Mouse (Mus musculus): ENCODE measurements around the gene V1ra8. TPM values are rescaled to one million over a fixed set of nuclear protein-coding genes. Genes with fewer than 3 reads are reported as not detected.

V1ra8 gene
- polyA plus RNA-seq, 1 experiment from 2014 or later: not detected

Other genes starting within 250 kb of the V1ra8 start
- not detected in 2 replicates for gene Vmn1r46, start 233.5 kb upstream of the V1ra8 start, polyA plus RNA-seq (2015; fragmentation: Nextera tagmentation; extraction: Ambion mirVana)
- not detected in 2 replicates for gene Vmn1r47, start 186.6 kb upstream of the V1ra8 start, polyA plus RNA-seq (2015; fragmentation: Nextera tagmentation; extraction: Ambion mirVana)
- gene Vmn1r48, start 166.0 kb upstream of the V1ra8 start, polyA plus RNA-seq (2015; fragmentation: Nextera tagmentation; extraction: Ambion mirVana): not detected in 2 replicates
- gene Vmn1r49, start 124.3 kb upstream of the V1ra8 start, polyA plus RNA-seq (2015; fragmentation: Nextera tagmentation; extraction: Ambion mirVana): not detected in 2 replicates
- gene Vmn1r50, start 101.4 kb upstream of the V1ra8 start, polyA plus RNA-seq (2015; fragmentation: Nextera tagmentation; extraction: Ambion mirVana): not detected in 2 replicates
- not detected in 2 replicates for gene Vmn1r51, start 80.2 kb upstream of the V1ra8 start, polyA plus RNA-seq (2015; fragmentation: Nextera tagmentation; extraction: Ambion mirVana)
- gene Vmn1r52, start 28.0 kb upstream of the V1ra8 start, polyA plus RNA-seq (2015; fragmentation: Nextera tagmentation; extraction: Ambion mirVana): not detected in 2 replicates
- not detected in 2 replicates for gene Vmn1r53, start 21.6 kb downstream of the V1ra8 start, polyA plus RNA-seq (2015; fragmentation: Nextera tagmentation; extraction: Ambion mirVana)
- not detected in 2 replicates for gene Vmn1r54, start 43.5 kb downstream of the V1ra8 start, polyA plus RNA-seq (2015; fragmentation: Nextera tagmentation; extraction: Ambion mirVana)
- 0.12 TPM in 1 of 2 replicates, not detected in the other for gene BC048671, start 98.4 kb downstream of the V1ra8 start, polyA plus RNA-seq (2015; fragmentation: Nextera tagmentation; extraction: Ambion mirVana)
- gene Chst13, start 122.4 kb downstream of the V1ra8 start, polyA plus RNA-seq (2015; fragmentation: Nextera tagmentation; extraction: Ambion mirVana): 13.1 and 13.4 TPM in 2 replicates
- 32.3 and 41.1 TPM in 2 replicates for gene Uroc1, start 130.5 kb downstream of the V1ra8 start, polyA plus RNA-seq (2015; fragmentation: Nextera tagmentation; extraction: Ambion mirVana)
- gene Zxdc, start 166.7 kb downstream of the V1ra8 start, polyA plus RNA-seq (2015; fragmentation: Nextera tagmentation; extraction: Ambion mirVana): 2.0 and 3.0 TPM in 2 replicates
- 0.08 and 0.19 TPM in 2 replicates for gene Cfap100, start 226.0 kb downstream of the V1ra8 start, polyA plus RNA-seq (2015; fragmentation: Nextera tagmentation; extraction: Ambion mirVana)

All from liver, embryonic 16.5 days (tissue).